Mouse (Mus musculus): ENCODE results near the gene Fbxo47. TPM values are rescaled to one million over a fixed set of nuclear protein-coding genes. Genes with fewer than 3 reads are reported as not detected.

Gene Fbxo47
- polyA plus RNA-seq, 1 experiment from 2014 or later, result 0.74 TPM

GRCm38 (mm10) chr11:97826414-97826813 lies 57.5 kb downstream of the Fbxo47 start:
- Histone ChIP-seq H3K4me2 (replicated peaks) (no peak overlapping the region), H3K4me3 (replicated peaks) (no peak overlapping the region), H3K9me3 (no peaks in the 10 kb centered on the region), H3K9ac (replicated peaks) (no peak overlapping the region), H3K4me1 (replicated peaks) (0 out of 2 replicates have a peak, but pooled peaks cover 11% of the 10 kb centered on the region), H3K27me3 (no peaks in the 10 kb centered on the region), H3K36me3 (peaks cover 72% of the 10 kb centered on the region), H3K27ac (no peak overlapping the region)
- no peak for ATAC-seq
- WGBS, result 81% methylated on average over 7 of the region's 7 CpGs

- no peak overlapping the region for H3K4me3 ChIP-seq (replicated peaks)
- no peak overlapping the region for H3K27ac ChIP-seq
- no peaks in the 10 kb centered on the region for H3K9me3 ChIP-seq
- no peak overlapping the region for H3K4me2 ChIP-seq (replicated peaks)
- no peaks in the 10 kb centered on the region for H3K27me3 ChIP-seq
- H3K9ac ChIP-seq (replicated peaks), result no peak overlapping the region
- no peak for ATAC-seq
- H3K36me3 ChIP-seq, result peaks cover 75% of the 10 kb centered on the region
- 83% methylated on average over 9 of the region's 9 CpGs for WGBS
- 0 out of 2 replicates have a peak, but pooled peaks cover 14% of the 10 kb centered on the region for H3K4me1 ChIP-seq (replicated peaks)
These were observed 58.0 kb downstream of the Fbxo47 start for GRCm38 (mm10) chr11:97825971-97826370.

- ATAC-seq, result no peak
- no peak overlapping the region for H3K4me2 ChIP-seq (replicated peaks)
- no peaks in the 10 kb centered on the region for H3K9me3 ChIP-seq
- WGBS, result 90% methylated on average over 10 of the region's 10 CpGs
- no peak overlapping the region for H3K9ac ChIP-seq (replicated peaks)
- H3K27me3 ChIP-seq, result no peaks in the 10 kb centered on the region
- H3K4me1 ChIP-seq (replicated peaks), result 0 out of 2 replicates have a peak, but pooled peaks cover 14% of the 10 kb centered on the region
- no peak overlapping the region for H3K27ac ChIP-seq
- H3K36me3 ChIP-seq, result peaks cover 77% of the 10 kb centered on the region
- no peak overlapping the region for H3K4me3 ChIP-seq (replicated peaks)
These were observed 58.7 kb downstream of the Fbxo47 start for GRCm38 (mm10) chr11:97825295-97825694.

- H3K9me3 ChIP-seq, result no peaks in the 10 kb centered on the region
- H3K36me3 ChIP-seq, result peaks cover 77% of the 10 kb centered on the region
- no peak overlapping the region for H3K9ac ChIP-seq (replicated peaks)
- H3K4me3 ChIP-seq (replicated peaks), result no peak overlapping the region
- no peak for ATAC-seq
- no peak overlapping the region for H3K27ac ChIP-seq
- 85% methylated on average over 6 of the region's 6 CpGs for WGBS
- peaks cover 14% of the 10 kb centered on the region; the same call in 1 of the 2 replicates for H3K4me1 ChIP-seq (replicated peaks)
- H3K4me2 ChIP-seq (replicated peaks), result no peak overlapping the region
- H3K27me3 ChIP-seq, result no peaks in the 10 kb centered on the region
These were observed 59.1 kb downstream of the Fbxo47 start for GRCm38 (mm10) chr11:97824895-97825294.

GRCm38 (mm10) chr11:97824168-97824567 lies 59.8 kb downstream of the Fbxo47 start:
- Histone ChIP-seq H3K4me3 (replicated peaks) (no peak overlapping the region), H3K4me1 (replicated peaks) (peaks cover 17% of the 10 kb centered on the region), H3K9me3 (no peaks in the 10 kb centered on the region), H3K27ac (no peak overlapping the region), H3K36me3 (peaks cover 76% of the 10 kb centered on the region), H3K9ac (replicated peaks) (no peak overlapping the region), H3K4me2 (replicated peaks) (no peak overlapping the region), H3K27me3 (no peaks in the 10 kb centered on the region)
- WGBS, result 94% methylated on average over 11 of the region's 11 CpGs
- ATAC-seq, result no peak

- WGBS, result 76% methylated on average over 20 of the region's 20 CpGs
- no peak for ATAC-seq
- Histone ChIP-seq H3K27me3 (no peaks in the 10 kb centered on the region), H3K4me2 (replicated peaks) (no peak overlapping the region), H3K4me3 (replicated peaks) (no peak overlapping the region), H3K9ac (replicated peaks) (0 out of 2 replicates have a peak overlapping the region, but pooled peaks have one; percentile 7), H3K4me1 (replicated peaks) (peaks cover 29% of the 10 kb centered on the region), H3K27ac (no peak overlapping the region; the same call in 1 of the 2 replicates), H3K36me3 (peaks cover 72% of the 10 kb centered on the region), H3K9me3 (no peaks in the 10 kb centered on the region)
These were observed 60.9 kb downstream of the Fbxo47 start for GRCm38 (mm10) chr11:97822840-97823603.

- 86% methylated on average over 8 of the region's 8 CpGs for WGBS
- Histone ChIP-seq H3K9me3 (no peaks in the 10 kb centered on the region), H3K4me3 (replicated peaks) (no peak overlapping the region), H3K27me3 (no peaks in the 10 kb centered on the region), H3K36me3 (peaks cover 63% of the 10 kb centered on the region), H3K9ac (replicated peaks) (no peak overlapping the region), H3K27ac (no peak overlapping the region), H3K4me2 (replicated peaks) (no peak overlapping the region), H3K4me1 (replicated peaks) (peaks cover 43% of the 10 kb centered on the region)
- ATAC-seq, result no peak
These were observed 62.4 kb downstream of the Fbxo47 start for GRCm38 (mm10) chr11:97821401-97822064.

GRCm38 (mm10) chr11:97820840-97821239 lies 63.1 kb downstream of the Fbxo47 start:
- peaks cover 50% of the 10 kb centered on the region for H3K4me1 ChIP-seq (replicated peaks)
- no peak overlapping the region for H3K4me3 ChIP-seq (replicated peaks)
- no peak for ATAC-seq
- H3K4me2 ChIP-seq (replicated peaks), result no peak overlapping the region
- H3K9ac ChIP-seq (replicated peaks), result no peak overlapping the region
- WGBS, result 62% methylated on average over 4 of the region's 4 CpGs
- H3K27me3 ChIP-seq, result no peaks in the 10 kb centered on the region
- H3K36me3 ChIP-seq, result peaks cover 63% of the 10 kb centered on the region
- no peaks in the 10 kb centered on the region for H3K9me3 ChIP-seq
- H3K27ac ChIP-seq, result no peak overlapping the region

- H3K36me3 ChIP-seq, result peaks cover 63% of the 10 kb centered on the region
- H3K9me3 ChIP-seq, result no peaks in the 10 kb centered on the region
- H3K27ac ChIP-seq, result no peak overlapping the region
- H3K27me3 ChIP-seq, result no peaks in the 10 kb centered on the region
- no peak overlapping the region for H3K9ac ChIP-seq (replicated peaks)
- H3K4me3 ChIP-seq (replicated peaks), result no peak overlapping the region
- 80% methylated on average over 5 of the region's 5 CpGs for WGBS
- no peak for ATAC-seq
- H3K4me2 ChIP-seq (replicated peaks), result no peak overlapping the region
- H3K4me1 ChIP-seq (replicated peaks), result peaks cover 58% of the 10 kb centered on the region
These were observed 64.0 kb downstream of the Fbxo47 start for GRCm38 (mm10) chr11:97819923-97820322.

GRCm38 (mm10) chr11:97819102-97819501 lies 64.9 kb downstream of the Fbxo47 start:
- Histone ChIP-seq H3K9me3 (no peaks in the 10 kb centered on the region), H3K36me3 (peaks cover 62% of the 10 kb centered on the region), H3K27ac (peak overlapping the region; percentile 82), H3K4me1 (replicated peaks) (peaks cover 62% of the 10 kb centered on the region), H3K9ac (replicated peaks) (peak overlapping the region; percentile 53), H3K4me2 (replicated peaks) (no peak overlapping the region), H3K4me3 (replicated peaks) (no peak overlapping the region), H3K27me3 (no peaks in the 10 kb centered on the region)
- WGBS, result 32% methylated on average over 4 of the region's 4 CpGs
- no peak for ATAC-seq

- Histone ChIP-seq H3K27me3 (no peaks in the 10 kb centered on the region), H3K4me2 (replicated peaks) (no peak overlapping the region), H3K36me3 (peaks cover 62% of the 10 kb centered on the region), H3K27ac (peak overlapping the region; percentile 82), H3K4me3 (replicated peaks) (no peak overlapping the region), H3K9ac (replicated peaks) (peak overlapping the region; percentile 53), H3K9me3 (no peaks in the 10 kb centered on the region), H3K4me1 (replicated peaks) (peaks cover 67% of the 10 kb centered on the region)
- 6% methylated on average over 4 of the region's 4 CpGs for WGBS
- ATAC-seq, result peak; percentile 77
These were observed 65.4 kb downstream of the Fbxo47 start for GRCm38 (mm10) chr11:97818571-97818970.

- peaks cover 70% of the 10 kb centered on the region for H3K4me1 ChIP-seq (replicated peaks)
- H3K9ac ChIP-seq (replicated peaks), result peak overlapping the region; percentile 53; the same call in 1 of the 2 replicates
- peak overlapping the region; percentile 82 for H3K27ac ChIP-seq
- peak; percentile 7; the same call in 1 of the 2 replicates for ATAC-seq
- peaks cover 58% of the 10 kb centered on the region for H3K36me3 ChIP-seq
- no peak overlapping the region for H3K4me3 ChIP-seq (replicated peaks)
- no peak overlapping the region for H3K4me2 ChIP-seq (replicated peaks)
- WGBS, result 18% methylated on average over 6 of the region's 6 CpGs
- no peaks in the 10 kb centered on the region for H3K27me3 ChIP-seq
- H3K9me3 ChIP-seq, result no peaks in the 10 kb centered on the region
These were observed 66.0 kb downstream of the Fbxo47 start for GRCm38 (mm10) chr11:97818003-97818402.
